Mouse (Mus musculus): ENCODE data around the gene Exoc6b.

GRCm38 (mm10) chr6:84581833-84582445, 487.4 kb downstream of the Exoc6b start:
- TF ChIP-seq CTCF (IDR thresholded peaks at IDR 0.05; ENCODE audit: low read depth): no peak
- TF ChIP-seq EP300 (IDR thresholded peaks at IDR 0.05; ENCODE audit: low read depth): no peak
